In genomic region chr14:44750240-44750639, GRCm38 (mm10) we compare ENCODE assay signal across 46 mouse cellular contexts. TPM values are rescaled to one million over a fixed set of nuclear protein-coding genes. Genes with fewer than 3 reads are reported as not detected.
"Had no signal": no experiment of that assay in that cellular context is flagged by ENCODE, and none has a peak within 500 bp of the region (broad histone marks: within the 10 kb centered on the region; RNA-seq: fewer than 3 reads in every experiment).

Gene Gm8267 (minus strand): TSS chr14:44750340.

- H3K27ac ChIP-seq: left cerebral cortex, adult 2 months; limb, embryonic 10.5 days; limb, embryonic 12.5 days; limb, embryonic 13.5 days; limb, embryonic 15.5 days; liver, embryonic 12.5 days; liver, embryonic 13.5 days; liver, embryonic 14.5 days; liver, embryonic 15.5 days; lung, embryonic 15.5 days; macrophage; midbrain, embryonic 10.5 days; midbrain, embryonic 12.5 days; midbrain, embryonic 13.5 days; midbrain, embryonic 15.5 days had no signal

- H3K4me3 ChIP-seq: left cerebral cortex, adult 2 months; limb, embryonic 10.5 days; limb, embryonic 12.5 days; limb, embryonic 13.5 days; limb, embryonic 15.5 days; liver, embryonic 12.5 days; liver, embryonic 13.5 days; liver, embryonic 15.5 days; lung, embryonic 15.5 days; megakaryocyte, embryonic 14.5 days; midbrain, embryonic 10.5 days; midbrain, embryonic 12.5 days; midbrain, embryonic 13.5 days; midbrain, embryonic 15.5 days; myocyte had no signal

- H3K36me3 ChIP-seq: limb, embryonic 10.5 days; limb, embryonic 12.5 days; limb, embryonic 13.5 days; limb, embryonic 15.5 days; liver, embryonic 12.5 days; liver, embryonic 13.5 days; liver, embryonic 15.5 days; lung, embryonic 15.5 days; midbrain, embryonic 10.5 days; midbrain, embryonic 12.5 days; midbrain, embryonic 13.5 days; midbrain, embryonic 15.5 days had no signal

- H3K27me3 ChIP-seq: limb, embryonic 12.5 days; limb, embryonic 13.5 days; limb, embryonic 15.5 days; liver, embryonic 12.5 days; liver, embryonic 13.5 days; liver, embryonic 15.5 days; lung, embryonic 15.5 days; megakaryocyte, embryonic 14.5 days; midbrain, embryonic 12.5 days; midbrain, embryonic 13.5 days; midbrain, embryonic 15.5 days had no signal

- DNase-seq: left cerebral cortex, postnatal 4 days; liver; liver, embryonic 13.5 days; liver, postnatal 0 days; lung, adult 18-20 months; lung, adult 2 months; lung, postnatal 10 days; lung, postnatal 14 days; lung, postnatal 36 days; lung, postnatal 4 days had no signal

- H3K4me1 ChIP-seq: limb, embryonic 10.5 days; limb, embryonic 12.5 days; limb, embryonic 13.5 days; limb, embryonic 15.5 days; liver, embryonic 12.5 days; liver, embryonic 13.5 days; liver, embryonic 15.5 days; lung, embryonic 15.5 days; megakaryocyte, embryonic 14.5 days; midbrain, embryonic 10.5 days; midbrain, embryonic 12.5 days; midbrain, embryonic 13.5 days; midbrain, embryonic 15.5 days had no signal

RNA-seq across cellular contexts. Expression of gene Gm8267, which starts in this region (rescaled TPM):
- total RNA-seq: left cerebral cortex, adult 8-10 months; left cerebral cortex, postnatal 14 days; left cerebral cortex, postnatal 25 days; left cerebral cortex, postnatal 36 days; left cerebral cortex, postnatal 4 days; liver, adult 2 months; megakaryocyte progenitor cell, adult 5-6 weeks; megakaryocyte, adult 5-6 weeks; megakaryocyte-erythroid progenitor cell, adult 5-6 weeks; midbrain, postnatal 0 days; monocyte, adult 5-6 weeks had no signal
- polyA plus RNA-seq: limb, embryonic 10.5 days; limb, embryonic 11.5 days; limb, embryonic 12.5 days; limb, embryonic 13.5 days; limb, embryonic 14.5 days; limb, embryonic 15.5 days; liver, adult 2 months; liver, embryonic 11.5 days; liver, embryonic 12.5 days; liver, embryonic 13.5 days; liver, embryonic 14.5 days; liver, embryonic 15.5 days; liver, embryonic 16.5 days; liver, postnatal 0 days; lung, adult 2 months; lung, embryonic 14.5 days; lung, embryonic 15.5 days; lung, embryonic 16.5 days; lung, postnatal 0 days; macrophage; midbrain, embryonic 10.5 days; midbrain, embryonic 11.5 days; midbrain, embryonic 12.5 days; midbrain, embryonic 13.5 days; midbrain, embryonic 14.5 days; midbrain, embryonic 15.5 days; midbrain, embryonic 16.5 days; myocyte had no signal
